Mouse (Mus musculus) left cerebral cortex, postnatal 14 days (tissue): ENCODE data around the gene Gm2244. TPM values are rescaled to one million over a fixed set of nuclear protein-coding genes. Genes with fewer than 3 reads are reported as not detected.
"Not testable (repeated sequence)": the region's sequence is repeated elsewhere in the genome, so short reads cannot be mapped to it uniquely, and the experiment has no call there.

ENCODE experiments used
- DNase-seq, 2 experiments: peaks; one replicate each; pipeline ENCODE4 v3.0.0; 2021 to 2022; ENCODE audit warnings: low spot score in 2 of 2, mixed read lengths in 1 of 2
- intact Hi-C: fragments of 180-260 bp; cut with DNase I; formaldehyde crosslinking; loops from one replicate; pipeline ENCODE4 v1.15.1; 2025
- long read RNA-seq, 2 experiments: library from polyadenylated mRNA; stranded (forward); transcript quantifications; one replicate each; pipeline ENCODE4 v2.0.0; 2021
- total RNA-seq, 2 experiments: library from RNA; stranded (reverse); gene quantifications; 2 replicates each; pipeline ENCODE4 v1.2.3; 2021

Gm2244 gene
- total RNA-seq: not detected
- long read RNA-seq, experiment 1: 0 reads
- long read RNA-seq, experiment 2: 0 reads

DNA sequence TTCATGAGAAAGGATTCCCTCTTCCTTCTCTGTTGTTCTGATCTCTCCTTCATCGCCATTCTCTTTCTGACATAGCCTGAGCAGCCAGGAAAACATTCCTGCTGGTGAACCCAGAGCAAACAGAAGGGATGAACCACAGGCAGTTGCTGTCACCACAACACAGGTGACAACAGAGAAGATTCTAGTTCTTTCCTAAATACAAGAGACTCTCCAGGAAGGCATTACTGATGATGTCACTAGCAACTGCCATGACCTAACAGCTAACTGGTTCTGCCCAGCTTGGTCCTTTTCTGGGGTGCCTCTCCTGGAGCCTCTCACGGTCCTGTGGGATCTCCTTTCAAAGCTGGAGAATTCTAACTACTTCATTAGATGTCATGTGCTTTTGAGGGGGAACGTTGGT lies at the start of gene Gm2244:
Gm2244 (minus strand) TSS at position 101 of the 400 bp plus-strand sequence.
- DNase-seq, intact Hi-C loops: not testable (repeated sequence)

GRCm38 (mm10) chr14:19584804-19585667 lies 35.3 kb upstream of the Gm2244 start, which contains the start of gene Gm2237:
Gene Gm2237 (minus strand): TSS chr14:19585135.
- DNase-seq, intact Hi-C loops: not testable (repeated sequence)

Other genes with a start within 250 kb of the Gm2244 start
- gene Gm21738, start 131.0 kb downstream of the Gm2244 start, total RNA-seq: not detected
- gene Gm2237, start 35.2 kb upstream of the Gm2244 start, total RNA-seq: 1 to 10 TPM; 2.3 to 3.3 TPM
- not detected for gene Gm5458, start 52.6 kb upstream of the Gm2244 start, total RNA-seq
- gene Nid2, start 201.3 kb upstream of the Gm2244 start, total RNA-seq: 10 to 100 TPM; 11.0 to 12.7 TPM